Mouse (Mus musculus): Measurements from ENCODE around the gene Abcb10. TPM values are rescaled to one million over a fixed set of nuclear protein-coding genes. Genes with fewer than 3 reads are reported as not detected.

Gene Abcb10
- polyA plus RNA-seq, 1 experiment from 2014 or later = 10.8 TPM

DNA sequence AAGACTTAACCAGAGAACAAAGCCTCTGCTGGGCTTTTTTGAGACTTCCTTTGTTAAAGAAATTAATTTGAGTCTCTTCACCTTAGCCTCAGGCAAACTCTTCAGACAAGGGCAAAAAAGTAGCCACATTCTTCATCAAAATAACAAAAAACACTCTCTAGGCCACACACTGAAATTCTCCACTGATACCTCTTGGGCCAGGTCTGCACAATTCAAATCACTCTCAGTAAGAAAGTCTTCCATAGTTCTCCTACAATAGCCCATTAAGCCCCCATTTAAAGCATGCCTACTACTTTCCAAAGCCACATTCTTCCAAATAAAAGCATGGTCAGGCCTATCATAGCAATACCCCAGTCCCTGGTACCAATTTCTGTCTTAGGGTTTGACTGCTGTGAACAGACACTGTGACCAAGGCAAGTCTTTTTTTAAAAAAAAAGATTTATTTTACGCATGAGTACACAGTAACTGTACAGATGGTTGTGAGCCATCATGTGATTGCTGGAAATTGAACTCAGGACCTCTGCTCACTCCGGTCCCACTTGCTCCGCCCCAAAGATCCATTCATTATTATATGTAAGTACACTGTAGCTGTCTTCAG lies 29.2 kb upstream of the Abcb10 start:
- no peak overlapping the region for H3K9ac ChIP-seq (replicated peaks; ENCODE audit: low read depth, low read length)
- 99% methylated on average over 3 of the region's 3 CpGs for WGBS
- H3K4me1 ChIP-seq (replicated peaks; ENCODE audit: control insufficient read depth, insufficient read depth, low read length) = no peaks in the 10 kb centered on the region
- no peaks in the 10 kb centered on the region for H3K9me3 ChIP-seq (ENCODE audit: control insufficient read depth, low read length)
- no peak overlapping the region for H3K27ac ChIP-seq (ENCODE audit: low read length)
- H3K4me2 ChIP-seq (ENCODE audit: low read length) = no peak overlapping the region
- H3K4me3 ChIP-seq (replicated peaks; ENCODE audit: low read length) = no peak overlapping the region
- no peak for ATAC-seq
- H3K36me3 ChIP-seq (ENCODE audit: control insufficient read depth, insufficient read depth) = peaks cover 11% of the 10 kb centered on the region
- no peaks in the 10 kb centered on the region for H3K27me3 ChIP-seq (replicated peaks; ENCODE audit: control insufficient read depth, insufficient read depth, low read length)

DNA sequence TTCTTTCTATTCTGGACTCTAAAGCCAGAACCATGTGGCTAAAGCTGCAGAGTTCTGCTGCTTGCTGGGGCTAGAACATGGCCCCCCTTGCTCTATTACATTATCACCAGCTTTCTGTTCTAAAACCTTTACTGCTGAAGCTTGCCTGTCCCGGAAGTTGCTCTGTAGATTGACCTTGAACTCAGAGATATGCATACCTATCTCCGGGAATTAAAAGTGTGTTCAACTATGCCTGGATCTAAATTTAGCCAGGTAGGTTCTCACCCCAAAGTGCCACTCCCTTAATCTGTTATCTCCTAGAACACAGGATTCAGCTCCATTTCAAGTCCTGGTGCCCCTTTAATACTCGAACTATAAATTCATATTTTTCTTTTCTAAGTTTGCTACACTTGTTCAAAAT lies 28.7 kb upstream of the Abcb10 start:
- no peaks in the 10 kb centered on the region for H3K9me3 ChIP-seq (ENCODE audit: control insufficient read depth, low read length)
- no peak overlapping the region for H3K27ac ChIP-seq (ENCODE audit: low read length)
- H3K4me1 ChIP-seq (replicated peaks; ENCODE audit: control insufficient read depth, insufficient read depth, low read length) = no peaks in the 10 kb centered on the region
- H3K4me2 ChIP-seq (ENCODE audit: low read length) = no peak overlapping the region
- H3K36me3 ChIP-seq (ENCODE audit: control insufficient read depth, insufficient read depth) = peaks cover 15% of the 10 kb centered on the region
- no peak overlapping the region for H3K9ac ChIP-seq (replicated peaks; ENCODE audit: low read depth, low read length)
- H3K27me3 ChIP-seq (replicated peaks; ENCODE audit: control insufficient read depth, insufficient read depth, low read length) = no peaks in the 10 kb centered on the region
- WGBS = 92% methylated on average over 3 of the region's 3 CpGs
- ATAC-seq = no peak
- H3K4me3 ChIP-seq (replicated peaks; ENCODE audit: low read length) = no peak overlapping the region

DNA sequence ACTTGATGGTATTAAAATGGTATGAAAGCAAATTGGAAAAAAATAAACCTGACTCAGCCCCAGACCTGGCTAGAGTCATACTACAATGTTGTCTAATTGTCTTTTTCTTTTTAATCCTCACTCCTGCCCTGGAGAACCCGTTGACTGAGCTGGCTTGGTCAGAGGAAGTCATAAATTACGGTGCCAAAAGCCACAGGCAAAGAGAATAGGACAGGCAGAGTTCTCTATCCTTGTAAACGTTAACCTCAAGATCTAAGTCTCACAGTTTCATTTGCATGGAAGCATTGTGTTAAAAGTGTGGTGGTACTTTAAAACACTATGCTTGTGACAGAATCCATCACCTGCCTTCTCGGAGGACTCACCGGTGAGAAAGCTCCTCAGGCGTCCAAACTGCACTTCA lies 24.9 kb upstream of the Abcb10 start:
- no peak overlapping the region for H3K4me2 ChIP-seq (ENCODE audit: low read length)
- H3K27me3 ChIP-seq (replicated peaks; ENCODE audit: control insufficient read depth, insufficient read depth, low read length) = no peaks in the 10 kb centered on the region
- no peak overlapping the region for H3K4me3 ChIP-seq (replicated peaks; ENCODE audit: low read length)
- no peaks in the 10 kb centered on the region for H3K9me3 ChIP-seq (ENCODE audit: control insufficient read depth, low read length)
- WGBS = 92% methylated on average over 6 of the region's 6 CpGs
- H3K9ac ChIP-seq (replicated peaks; ENCODE audit: low read depth, low read length) = no peak overlapping the region
- peaks cover 25% of the 10 kb centered on the region for H3K36me3 ChIP-seq (ENCODE audit: control insufficient read depth, insufficient read depth)
- H3K4me1 ChIP-seq (replicated peaks; ENCODE audit: control insufficient read depth, insufficient read depth, low read length) = no peaks in the 10 kb centered on the region
- no peak overlapping the region for H3K27ac ChIP-seq (ENCODE audit: low read length)
- no peak for ATAC-seq

GRCm38 (mm10) chr8:124002546-124003108 lies 19.7 kb upstream of the Abcb10 start:
- 91% methylated on average over 10 of the region's 10 CpGs for WGBS

DNA sequence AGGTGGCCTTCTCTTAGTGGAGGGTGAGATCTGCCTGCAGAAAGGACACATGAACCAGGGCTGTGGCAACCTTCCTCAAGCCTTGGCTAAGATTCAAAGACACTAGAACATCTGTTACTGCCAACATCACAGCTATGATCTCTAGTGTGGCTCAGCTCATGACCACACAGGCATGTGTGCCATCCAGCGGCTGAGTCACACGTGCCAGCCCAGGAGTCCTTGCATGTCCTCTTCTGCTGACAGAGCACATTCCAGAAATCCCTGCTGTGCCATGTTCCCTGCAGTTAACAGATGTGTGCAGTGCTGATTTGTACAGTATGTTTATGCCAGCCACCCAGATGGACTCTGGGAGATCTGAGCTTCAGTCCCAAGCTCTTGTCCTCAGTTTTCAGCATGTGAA lies 16.6 kb upstream of the Abcb10 start:
- Histone ChIP-seq H3K36me3 (ENCODE audit: control insufficient read depth, insufficient read depth) (peaks cover 22% of the 10 kb centered on the region), H3K4me3 (replicated peaks; ENCODE audit: low read length) (no peak overlapping the region), H3K27me3 (replicated peaks; ENCODE audit: control insufficient read depth, insufficient read depth, low read length) (no peaks in the 10 kb centered on the region), H3K27ac (ENCODE audit: low read length) (no peak overlapping the region), H3K9ac (replicated peaks; ENCODE audit: low read depth, low read length) (no peak overlapping the region), H3K4me2 (ENCODE audit: low read length) (no peak overlapping the region), H3K4me1 (replicated peaks; ENCODE audit: control insufficient read depth, insufficient read depth, low read length) (no peaks in the 10 kb centered on the region), H3K9me3 (ENCODE audit: control insufficient read depth, low read length) (no peaks in the 10 kb centered on the region)
- WGBS = 83% methylated on average over 2 of the region's 2 CpGs
- no peak for ATAC-seq

More at GRCm38 (mm10) chr8:124002546-124003108, 19.7 kb upstream of the Abcb10 start:
- no peaks in the 10 kb centered on the region for H3K27me3 ChIP-seq (replicated peaks; ENCODE audit: control insufficient read depth, insufficient read depth, low read length)
- no peaks in the 10 kb centered on the region for H3K4me1 ChIP-seq (replicated peaks; ENCODE audit: control insufficient read depth, insufficient read depth, low read length)
- H3K27ac ChIP-seq (ENCODE audit: low read length) = no peak overlapping the region
- H3K4me2 ChIP-seq (ENCODE audit: low read length) = no peak overlapping the region
- no peak for ATAC-seq
- H3K9me3 ChIP-seq (ENCODE audit: control insufficient read depth, low read length) = no peaks in the 10 kb centered on the region
- no peak overlapping the region for H3K4me3 ChIP-seq (replicated peaks; ENCODE audit: low read length)
- peaks cover 27% of the 10 kb centered on the region for H3K36me3 ChIP-seq (ENCODE audit: control insufficient read depth, insufficient read depth)
- no peak overlapping the region for H3K9ac ChIP-seq (replicated peaks; ENCODE audit: low read depth, low read length)

GRCm38 (mm10) chr8:123993997-123994396 lies 11.1 kb upstream of the Abcb10 start:
- H3K9me3 ChIP-seq (ENCODE audit: control insufficient read depth, low read length) = no peaks in the 10 kb centered on the region
- no peaks in the 10 kb centered on the region; the same call in 1 of the 2 replicates for H3K4me1 ChIP-seq (replicated peaks; ENCODE audit: control insufficient read depth, insufficient read depth, low read length)
- no peaks in the 10 kb centered on the region for H3K27me3 ChIP-seq (replicated peaks; ENCODE audit: control insufficient read depth, insufficient read depth, low read length)
- no peak overlapping the region for H3K27ac ChIP-seq (ENCODE audit: low read length)
- H3K4me3 ChIP-seq (replicated peaks; ENCODE audit: low read length) = no peak overlapping the region
- no peak overlapping the region for H3K9ac ChIP-seq (replicated peaks; ENCODE audit: low read depth, low read length)
- 97% methylated on average over 3 of the region's 3 CpGs for WGBS
- ATAC-seq = no peak
- peaks cover 6% of the 10 kb centered on the region; the same call in 1 of the 2 replicates for H3K36me3 ChIP-seq (ENCODE audit: control insufficient read depth, insufficient read depth)
- no peak overlapping the region for H3K4me2 ChIP-seq (ENCODE audit: low read length)

- WGBS = 92% methylated on average over 5 of the region's 5 CpGs
- Histone ChIP-seq H3K27ac (ENCODE audit: low read length) (no peak overlapping the region), H3K9ac (replicated peaks; ENCODE audit: low read depth, low read length) (no peak overlapping the region), H3K4me3 (replicated peaks; ENCODE audit: low read length) (no peak overlapping the region), H3K27me3 (replicated peaks; ENCODE audit: control insufficient read depth, insufficient read depth, low read length) (no peaks in the 10 kb centered on the region), H3K36me3 (ENCODE audit: control insufficient read depth, insufficient read depth) (peaks cover 6% of the 10 kb centered on the region; the same call in 1 of the 2 replicates), H3K4me2 (ENCODE audit: low read length) (no peak overlapping the region), H3K4me1 (replicated peaks; ENCODE audit: control insufficient read depth, insufficient read depth, low read length) (no peaks in the 10 kb centered on the region; the same call in 1 of the 2 replicates), H3K9me3 (ENCODE audit: control insufficient read depth, low read length) (no peaks in the 10 kb centered on the region)
- no peak for ATAC-seq
These were observed 10.7 kb upstream of the Abcb10 start for GRCm38 (mm10) chr8:123993597-123993996.

DNA sequence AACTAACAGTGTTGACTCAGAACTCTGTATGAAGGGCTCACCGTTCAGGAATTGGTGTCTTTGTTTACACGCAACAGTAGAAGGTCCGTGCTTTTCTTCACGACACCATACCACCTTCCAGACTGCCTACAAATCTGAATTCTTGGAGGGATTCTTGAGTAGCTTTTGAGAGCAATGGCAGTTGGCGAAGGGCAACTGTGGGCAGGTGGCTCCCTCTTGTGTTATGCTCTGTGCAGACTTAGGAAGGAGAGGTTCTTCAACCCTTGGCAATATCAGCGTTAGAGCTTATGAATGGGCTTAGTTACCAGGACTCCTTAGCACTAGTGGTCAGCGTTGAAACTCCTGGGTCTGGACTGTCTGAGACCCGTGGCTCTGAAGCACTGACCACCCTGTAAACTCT lies 9.7 kb upstream of the Abcb10 start:
- Histone ChIP-seq H3K27ac (ENCODE audit: low read length) (no peak overlapping the region), H3K36me3 (ENCODE audit: control insufficient read depth, insufficient read depth) (peaks cover 6% of the 10 kb centered on the region; the same call in 1 of the 2 replicates), H3K9ac (replicated peaks; ENCODE audit: low read depth, low read length) (no peak overlapping the region), H3K4me1 (replicated peaks; ENCODE audit: control insufficient read depth, insufficient read depth, low read length) (no peaks in the 10 kb centered on the region; the same call in 1 of the 2 replicates), H3K4me3 (replicated peaks; ENCODE audit: low read length) (no peak overlapping the region), H3K4me2 (ENCODE audit: low read length) (no peak overlapping the region), H3K9me3 (ENCODE audit: control insufficient read depth, low read length) (no peaks in the 10 kb centered on the region), H3K27me3 (replicated peaks; ENCODE audit: control insufficient read depth, insufficient read depth, low read length) (no peaks in the 10 kb centered on the region)
- no peak for ATAC-seq
- 65% methylated on average over 8 of the region's 8 CpGs for whole genome bisulfite sequencing

DNA sequence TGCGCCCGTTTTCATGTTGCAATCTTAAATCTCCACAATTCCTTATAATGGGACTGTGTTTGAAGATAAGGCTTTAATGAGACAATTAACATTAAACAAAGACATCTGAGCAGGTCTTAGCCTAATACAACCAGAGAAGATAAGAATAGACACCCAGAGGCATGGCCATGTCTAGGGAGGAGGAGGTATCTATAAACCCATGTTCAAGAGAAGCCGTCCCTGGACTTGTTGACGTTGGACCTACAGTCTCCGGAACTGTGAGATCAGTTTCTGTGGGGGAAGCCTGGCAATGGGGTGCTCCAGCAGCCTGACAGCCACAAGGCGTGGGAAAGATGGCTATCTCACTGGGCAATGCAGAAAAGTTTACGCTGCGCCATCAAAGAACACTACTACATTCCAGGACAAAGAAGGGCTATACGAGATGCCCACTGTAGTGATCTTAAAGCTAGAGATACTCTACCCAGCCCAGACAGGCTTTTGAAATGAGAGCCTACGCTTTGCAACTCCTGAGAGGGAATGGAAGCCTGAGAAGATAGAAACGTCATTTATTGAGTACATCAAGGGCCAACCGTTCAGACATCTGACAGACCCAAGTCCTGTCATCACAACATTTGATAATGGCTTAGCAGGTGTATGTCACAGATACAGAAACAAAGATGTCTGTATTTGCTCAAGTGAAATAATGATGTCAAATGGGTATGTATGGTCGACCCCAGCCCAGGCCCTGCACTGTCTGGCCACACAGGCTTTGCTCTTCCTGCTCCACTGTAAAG lies 7.5 kb upstream of the Abcb10 start:
- no peak for ATAC-seq
- Histone ChIP-seq H3K36me3 (ENCODE audit: control insufficient read depth, insufficient read depth) (no peaks in the 10 kb centered on the region), H3K27me3 (replicated peaks; ENCODE audit: control insufficient read depth, insufficient read depth, low read length) (no peaks in the 10 kb centered on the region), H3K27ac (ENCODE audit: low read length) (no peak overlapping the region), H3K4me2 (ENCODE audit: low read length) (no peak overlapping the region), H3K9ac (replicated peaks; ENCODE audit: low read depth, low read length) (no peak overlapping the region), H3K4me3 (replicated peaks; ENCODE audit: low read length) (no peak overlapping the region), H3K4me1 (replicated peaks; ENCODE audit: control insufficient read depth, insufficient read depth, low read length) (no peaks in the 10 kb centered on the region; the same call in 1 of the 2 replicates), H3K9me3 (ENCODE audit: control insufficient read depth, low read length) (no peaks in the 10 kb centered on the region)
- 93% methylated on average over 13 of the region's 13 CpGs for WGBS

Data from forebrain, embryonic 16.5 days (tissue).